Mouse (Mus musculus): ENCODE data around the gene Kcnh3. TPM values are rescaled to one million over a fixed set of nuclear protein-coding genes. Genes with fewer than 3 reads are reported as not detected.
A peak's percentile ranks its signal among the peaks of the same experiment; 100 is the strongest.

Kcnh3 gene
- polyA plus RNA-seq (2015; fragmentation: Nextera tagmentation; extraction: Ambion mirVana): 0.44 and 0.51 TPM in 2 replicates

DNA sequence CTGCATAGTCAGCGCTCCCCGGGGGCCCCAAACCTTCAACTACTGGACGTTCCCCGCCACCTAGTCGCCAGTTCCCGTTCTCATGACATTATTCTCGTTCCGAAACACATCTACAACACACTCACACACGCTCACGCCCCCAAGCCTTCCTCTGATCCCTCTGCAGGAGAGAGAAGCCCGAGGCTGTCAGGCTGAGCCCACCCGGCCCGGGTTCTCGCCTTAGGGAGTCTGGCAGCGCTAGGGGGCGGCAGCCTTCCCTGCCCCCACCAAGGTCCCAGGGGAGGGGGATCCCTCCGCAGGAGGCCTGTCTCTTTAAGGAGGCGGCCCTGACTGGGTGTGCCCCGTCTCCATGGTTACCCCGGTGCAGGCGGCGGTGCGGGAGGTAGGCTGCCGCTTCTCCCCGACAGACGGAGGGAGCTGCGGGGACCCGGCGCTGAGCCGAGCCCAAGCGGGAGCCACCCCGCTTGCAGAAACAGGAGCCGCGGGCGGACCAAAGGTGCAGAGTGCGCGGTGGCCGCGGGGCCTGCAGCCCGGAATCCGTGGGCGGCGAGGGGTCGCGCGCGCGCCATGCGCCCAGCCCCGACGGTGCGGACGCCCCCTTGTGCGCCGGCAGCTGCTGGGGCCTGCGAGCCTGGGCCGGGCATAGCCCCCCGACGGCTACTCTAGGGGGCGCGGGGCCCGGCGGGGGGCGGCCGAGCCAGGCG lies at the start of gene Kcnh3:
Gene Kcnh3, plus strand, starts transcription at position 654 of the 704 bp plus-strand sequence.
- no peaks in the 10 kb centered on the region for H3K9me3 ChIP-seq (replicated peaks)
- 1% methylated on average over 52 of the region's 66 CpGs for WGBS
- H3K4me2 ChIP-seq: peak within 1 kb of the TSS; percentile 81
- peaks cover 100% of the 10 kb centered on the region for H3K27me3 ChIP-seq
- H3K36me3 ChIP-seq: no peaks in the 10 kb centered on the region
- peak within 1 kb of the TSS; percentile 33; the same call in 1 of the 2 replicates for H3K9ac ChIP-seq
- peaks cover 51% of the 10 kb centered on the region for H3K4me1 ChIP-seq
- H3K27ac ChIP-seq: no peak within 1 kb of the TSS
- H3K4me3 ChIP-seq (replicated peaks): peak within 1 kb of the TSS; percentile 48
- peak; percentile 33 for ATAC-seq (replicated peaks; ENCODE audit: low FRiP score)

DNA sequence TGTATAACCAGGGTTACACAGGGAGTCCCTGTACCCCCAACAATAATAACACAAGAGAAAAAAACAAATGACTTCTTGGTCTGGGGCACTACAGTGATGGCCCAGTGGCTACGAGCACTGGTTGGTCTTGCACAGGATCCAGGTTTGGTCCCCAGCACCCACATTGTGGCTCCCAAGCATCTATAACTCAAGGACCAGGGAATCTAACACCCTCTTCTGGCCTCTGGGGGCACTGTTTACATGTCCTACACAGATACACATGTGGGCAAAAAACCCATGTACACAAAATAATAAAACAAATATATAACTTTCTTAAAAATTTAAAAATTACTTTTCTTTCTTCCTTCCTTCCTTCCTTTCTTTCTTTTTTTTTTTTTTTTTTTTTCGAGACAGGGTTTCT lies 45.0 kb upstream of the Kcnh3 start:
- Histone ChIP-seq H3K27ac (no peak overlapping the region), H3K36me3 (peaks cover 87% of the 10 kb centered on the region), H3K4me3 (replicated peaks) (no peak overlapping the region), H3K4me2 (no peak overlapping the region), H3K4me1 (no peaks in the 10 kb centered on the region), H3K9me3 (replicated peaks) (no peaks in the 10 kb centered on the region), H3K9ac (no peak overlapping the region), H3K27me3 (no peaks in the 10 kb centered on the region)
- WGBS: 94% methylated on average over 1 of the region's 2 CpGs
- ATAC-seq (replicated peaks; ENCODE audit: low FRiP score): no peak

DNA sequence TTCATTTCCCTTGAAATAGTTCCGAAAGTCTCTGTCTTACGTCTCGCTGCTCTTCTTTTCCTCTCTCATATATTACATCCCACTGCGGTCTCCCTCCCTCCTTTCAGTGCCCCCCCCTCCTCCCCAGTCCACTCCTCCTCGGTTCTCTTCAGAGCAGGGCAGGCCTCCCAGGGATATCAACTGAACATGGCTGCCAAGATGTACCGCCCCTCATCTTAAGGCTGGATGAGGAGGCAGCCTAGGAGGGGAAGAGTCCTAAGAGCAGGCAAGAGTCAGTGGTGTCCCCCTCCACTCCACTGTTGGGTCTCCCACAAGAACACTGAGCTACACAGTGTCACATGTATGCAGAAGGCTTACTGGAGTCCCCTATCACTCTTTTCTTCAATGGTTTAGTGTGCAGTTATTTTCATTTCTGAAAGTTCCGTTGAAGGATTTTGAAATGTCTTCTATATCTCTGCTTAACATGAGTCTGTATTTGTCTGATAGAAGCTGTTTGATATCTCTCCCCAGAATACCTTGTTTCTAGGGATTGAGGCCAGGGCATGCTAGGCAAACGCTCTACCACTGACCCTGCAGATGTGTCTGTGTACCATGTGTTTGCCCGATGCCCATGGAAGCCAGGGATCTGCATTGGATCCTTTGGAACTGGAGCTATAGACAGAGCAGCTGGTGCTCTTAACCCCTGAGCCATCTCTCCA lies 40.3 kb upstream of the Kcnh3 start:
- no peaks in the 10 kb centered on the region for H3K4me1 ChIP-seq
- H3K27ac ChIP-seq: no peak overlapping the region
- H3K27me3 ChIP-seq: no peaks in the 10 kb centered on the region
- no peaks in the 10 kb centered on the region for H3K9me3 ChIP-seq (replicated peaks)
- no peak overlapping the region for H3K4me3 ChIP-seq (replicated peaks)
- H3K9ac ChIP-seq: no peak overlapping the region
- H3K36me3 ChIP-seq: peaks cover 95% of the 10 kb centered on the region
- WGBS: 89% methylated on average over 9 of the region's 9 CpGs
- no peak for ATAC-seq (replicated peaks; ENCODE audit: low FRiP score)
- H3K4me2 ChIP-seq: no peak overlapping the region

DNA sequence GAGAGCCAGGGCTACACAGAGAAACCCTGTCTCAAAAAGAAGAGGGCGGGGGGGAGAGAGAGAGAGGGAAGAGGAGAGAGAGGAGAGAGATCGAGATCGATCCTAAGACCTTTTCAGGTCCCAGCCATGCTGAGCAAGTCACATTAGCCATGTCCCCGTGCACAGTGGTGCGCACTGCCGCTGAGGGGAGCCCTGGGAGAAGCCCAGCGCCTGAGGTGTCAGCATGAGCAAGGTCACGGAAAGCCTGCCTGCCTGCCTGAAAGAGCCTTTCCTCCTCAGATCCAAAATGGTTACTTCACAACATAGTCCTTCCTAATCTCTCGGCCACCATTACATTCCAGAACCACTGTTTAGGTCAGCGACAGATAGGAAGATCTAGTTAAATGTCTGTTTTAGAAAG lies 30.3 kb upstream of the Kcnh3 start:
- Histone ChIP-seq H3K4me1 (no peaks in the 10 kb centered on the region), H3K27me3 (no peaks in the 10 kb centered on the region), H3K4me3 (replicated peaks) (no peak overlapping the region), H3K9ac (no peak overlapping the region), H3K4me2 (no peak overlapping the region), H3K9me3 (replicated peaks) (no peaks in the 10 kb centered on the region), H3K36me3 (peaks cover 61% of the 10 kb centered on the region), H3K27ac (no peak overlapping the region)
- 85% methylated on average over 10 of the region's 10 CpGs for WGBS
- no peak for ATAC-seq (replicated peaks; ENCODE audit: low FRiP score)

DNA sequence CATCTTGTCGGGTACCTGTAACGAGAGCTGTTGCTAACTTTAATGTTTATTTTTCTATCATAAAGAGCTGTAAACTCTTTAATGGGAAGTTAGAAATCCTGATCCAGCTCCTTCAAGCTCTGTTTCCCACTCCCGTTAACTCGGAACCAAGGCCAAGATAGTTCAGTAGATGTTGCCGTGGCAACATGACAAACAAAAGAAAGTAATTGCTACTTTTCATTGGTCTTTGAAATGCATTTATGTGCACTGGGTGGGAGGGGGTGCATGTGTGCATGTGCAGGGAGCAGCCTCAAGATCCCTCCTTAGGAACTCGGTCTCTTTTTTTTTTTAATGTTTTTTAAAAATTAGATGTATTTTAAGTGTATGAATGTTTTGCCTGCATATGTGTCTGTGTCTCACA lies 29.6 kb upstream of the Kcnh3 start:
- Histone ChIP-seq H3K4me3 (replicated peaks) (no peak overlapping the region), H3K4me2 (no peak overlapping the region), H3K27me3 (no peaks in the 10 kb centered on the region), H3K9ac (no peak overlapping the region), H3K36me3 (peaks cover 62% of the 10 kb centered on the region), H3K4me1 (no peaks in the 10 kb centered on the region), H3K9me3 (replicated peaks) (no peaks in the 10 kb centered on the region), H3K27ac (no peak overlapping the region)
- ATAC-seq (replicated peaks; ENCODE audit: low FRiP score): no peak
- 77% methylated on average over 6 of the region's 6 CpGs for WGBS

DNA sequence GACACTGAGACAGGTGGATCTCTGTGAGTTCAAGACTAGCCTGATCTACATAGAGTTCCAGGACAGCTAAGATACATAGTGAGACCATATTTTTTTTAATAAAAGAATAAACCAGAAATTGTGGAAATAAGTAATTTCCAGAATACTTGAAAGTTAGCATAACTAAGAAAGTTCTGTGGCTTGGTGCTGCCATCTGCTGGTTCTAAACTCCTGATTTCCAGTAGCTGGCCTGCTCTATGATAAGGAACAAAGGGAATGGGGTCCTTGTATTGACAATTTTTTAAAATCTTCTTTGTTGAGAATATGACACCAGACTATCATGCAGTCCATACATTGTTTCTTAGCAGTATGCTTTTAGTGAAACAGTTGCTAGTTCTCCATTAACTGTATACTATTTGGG lies 25.9 kb upstream of the Kcnh3 start:
- ATAC-seq (replicated peaks; ENCODE audit: low FRiP score): no peak
- Histone ChIP-seq H3K36me3 (peaks cover 60% of the 10 kb centered on the region), H3K9ac (no peak overlapping the region), H3K27me3 (no peaks in the 10 kb centered on the region), H3K4me2 (no peak overlapping the region), H3K9me3 (replicated peaks) (no peaks in the 10 kb centered on the region), H3K4me3 (replicated peaks) (no peak overlapping the region), H3K27ac (no peak overlapping the region), H3K4me1 (no peaks in the 10 kb centered on the region)

DNA sequence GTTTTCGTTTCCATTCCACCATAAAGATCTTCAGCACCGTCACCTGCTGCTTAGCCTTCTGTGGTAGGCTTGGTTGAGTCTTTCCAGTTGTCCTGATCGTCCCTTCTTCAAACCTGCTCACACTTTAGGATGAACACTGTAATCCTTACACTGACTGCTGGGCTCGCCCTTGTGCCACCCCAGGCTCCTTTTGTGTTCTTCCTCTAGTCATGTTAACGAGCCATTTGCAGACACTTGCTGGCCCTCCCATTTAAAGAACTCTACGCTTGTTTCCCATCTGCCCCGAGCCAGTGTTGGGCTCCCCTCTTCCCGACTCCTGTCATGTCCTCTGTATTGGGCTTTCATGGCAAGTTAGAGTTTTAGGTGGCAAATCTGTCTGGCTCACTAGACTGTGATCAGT lies 18.7 kb upstream of the Kcnh3 start:
- Histone ChIP-seq H3K27me3 (no peaks in the 10 kb centered on the region), H3K36me3 (peaks cover 79% of the 10 kb centered on the region), H3K9ac (no peak overlapping the region), H3K4me3 (replicated peaks) (no peak overlapping the region), H3K9me3 (replicated peaks) (no peaks in the 10 kb centered on the region), H3K4me2 (no peak overlapping the region), H3K4me1 (no peaks in the 10 kb centered on the region), H3K27ac (no peak overlapping the region)
- no peak for ATAC-seq (replicated peaks; ENCODE audit: low FRiP score)
- 67% methylated on average over 8 of the region's 8 CpGs for WGBS

DNA sequence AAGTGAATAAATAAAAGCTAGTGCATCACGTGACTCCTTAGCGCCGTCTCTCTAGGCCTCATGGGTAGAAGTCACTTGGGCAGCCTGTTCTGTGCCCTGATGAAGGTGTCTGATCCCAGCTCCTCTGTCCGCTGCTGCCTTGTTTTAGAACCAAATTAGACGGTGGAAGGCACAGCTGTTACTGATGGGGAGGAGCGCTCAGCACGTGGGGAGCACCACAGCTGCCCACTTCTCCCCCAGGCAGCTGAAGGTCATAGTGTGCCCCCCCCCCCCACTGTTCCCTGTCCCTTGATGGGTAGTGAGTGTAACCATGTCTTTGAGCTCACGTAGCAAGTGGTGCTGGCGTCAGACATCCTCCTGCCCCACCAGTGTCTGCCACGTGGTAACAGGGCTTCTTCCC lies 11.5 kb upstream of the Kcnh3 start:
- Histone ChIP-seq H3K27me3 (no peaks in the 10 kb centered on the region), H3K27ac (no peak overlapping the region), H3K36me3 (peaks cover 60% of the 10 kb centered on the region), H3K4me1 (no peaks in the 10 kb centered on the region), H3K4me3 (replicated peaks) (no peak overlapping the region), H3K9me3 (replicated peaks) (no peaks in the 10 kb centered on the region), H3K4me2 (no peak overlapping the region), H3K9ac (no peak overlapping the region)
- WGBS: 88% methylated on average over 10 of the region's 10 CpGs
- ATAC-seq (replicated peaks; ENCODE audit: low FRiP score): no peak

DNA sequence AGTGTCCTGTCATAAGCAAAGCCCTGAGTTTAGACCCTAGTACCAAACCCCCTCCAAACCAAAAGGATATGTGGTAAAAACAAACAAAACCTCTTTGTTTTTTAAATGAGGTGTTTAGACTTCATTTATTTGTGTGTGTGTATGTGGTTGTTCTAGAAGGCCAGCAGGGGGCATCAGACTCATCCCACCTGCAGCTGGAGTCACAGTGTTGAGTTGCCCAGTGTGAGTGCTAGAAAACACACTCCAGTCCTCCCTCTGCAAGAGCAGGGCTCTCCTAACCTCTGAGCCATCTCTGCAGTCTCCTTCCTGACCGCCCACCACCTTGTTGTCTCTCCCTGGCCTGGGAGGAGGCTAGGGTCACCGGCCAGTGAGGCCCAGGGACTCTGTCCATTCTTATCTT lies 9.7 kb upstream of the Kcnh3 start:
- Histone ChIP-seq H3K4me2 (no peak overlapping the region), H3K9ac (no peak overlapping the region), H3K27ac (no peak overlapping the region), H3K4me1 (no peaks in the 10 kb centered on the region), H3K27me3 (peaks cover 13% of the 10 kb centered on the region), H3K4me3 (replicated peaks) (no peak overlapping the region), H3K9me3 (replicated peaks) (no peaks in the 10 kb centered on the region), H3K36me3 (peaks cover 45% of the 10 kb centered on the region)
- ATAC-seq (replicated peaks; ENCODE audit: low FRiP score): no peak
- WGBS: 73% methylated on average over 2 of the region's 2 CpGs

DNA sequence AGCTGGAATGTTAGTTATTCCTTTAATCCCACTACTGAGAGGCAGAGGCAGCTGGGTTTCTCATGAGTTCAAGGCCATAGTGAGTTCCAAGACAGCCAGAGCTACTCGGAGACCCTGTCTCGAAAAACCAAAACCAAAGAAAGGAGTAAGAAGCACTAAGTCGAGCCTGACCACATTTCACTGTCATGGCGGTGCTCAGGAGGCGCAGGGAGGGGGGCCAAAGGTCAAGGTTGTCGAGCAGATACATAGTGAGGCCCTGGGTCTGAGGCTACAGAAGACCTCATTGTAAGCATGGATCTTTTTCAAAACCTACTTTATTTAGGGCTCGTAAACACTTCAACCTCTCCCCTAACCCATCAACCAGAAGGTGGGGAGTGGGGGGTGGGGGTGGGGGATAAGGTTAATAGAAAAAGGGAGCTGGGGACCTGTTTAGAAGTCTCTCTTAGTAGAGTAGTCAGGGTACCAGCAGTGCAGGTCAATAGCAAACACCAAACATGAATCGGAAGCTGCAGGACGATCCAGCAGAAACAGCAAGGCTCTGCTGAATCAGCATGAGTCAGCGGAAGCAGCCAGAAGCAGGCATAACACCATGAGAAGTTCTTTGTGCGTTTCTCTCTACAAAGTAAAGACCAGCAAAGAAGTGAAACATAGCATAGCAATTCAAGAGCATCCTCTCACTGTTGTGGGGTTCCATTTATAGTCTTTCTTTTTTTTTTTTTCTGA lies 8.8 kb upstream of the Kcnh3 start:
- ATAC-seq (replicated peaks; ENCODE audit: low FRiP score): no peak
- Histone ChIP-seq H3K36me3 (peaks cover 35% of the 10 kb centered on the region), H3K4me3 (replicated peaks) (no peak overlapping the region), H3K4me1 (no peaks in the 10 kb centered on the region; the same call in 1 of the 2 replicates), H3K9me3 (replicated peaks) (no peaks in the 10 kb centered on the region), H3K4me2 (no peak overlapping the region), H3K9ac (no peak overlapping the region), H3K27me3 (peaks cover 23% of the 10 kb centered on the region), H3K27ac (no peak overlapping the region)
- 76% methylated on average over 11 of the region's 11 CpGs for WGBS

DNA sequence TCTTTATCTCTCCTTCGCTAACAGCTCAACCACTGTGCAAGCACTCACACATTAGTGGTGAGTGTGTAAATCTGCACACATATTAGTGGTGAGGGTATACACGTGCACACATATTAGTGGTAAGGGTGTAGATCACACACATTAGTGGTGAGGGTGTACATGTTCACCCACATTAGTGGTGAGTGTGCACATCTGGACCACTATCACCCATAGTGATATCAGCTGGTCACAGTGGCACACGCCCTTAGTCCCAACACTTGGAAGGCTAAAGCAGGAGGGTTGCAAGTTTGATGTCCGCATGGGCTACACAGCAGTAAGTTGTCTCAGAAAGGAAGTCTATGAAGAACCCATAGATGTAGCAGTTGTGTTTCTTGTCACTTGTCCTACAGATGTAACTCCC lies 7.0 kb upstream of the Kcnh3 start:
- H3K4me1 ChIP-seq: peaks cover 13% of the 10 kb centered on the region
- no peak overlapping the region for H3K4me2 ChIP-seq
- no peak overlapping the region for H3K9ac ChIP-seq
- peaks cover 40% of the 10 kb centered on the region for H3K27me3 ChIP-seq
- H3K36me3 ChIP-seq: peaks cover 18% of the 10 kb centered on the region
- H3K9me3 ChIP-seq (replicated peaks): no peaks in the 10 kb centered on the region
- 93% methylated on average over 4 of the region's 4 CpGs for WGBS
- no peak overlapping the region for H3K27ac ChIP-seq
- ATAC-seq (replicated peaks; ENCODE audit: low FRiP score): no peak
- H3K4me3 ChIP-seq (replicated peaks): no peak overlapping the region

DNA sequence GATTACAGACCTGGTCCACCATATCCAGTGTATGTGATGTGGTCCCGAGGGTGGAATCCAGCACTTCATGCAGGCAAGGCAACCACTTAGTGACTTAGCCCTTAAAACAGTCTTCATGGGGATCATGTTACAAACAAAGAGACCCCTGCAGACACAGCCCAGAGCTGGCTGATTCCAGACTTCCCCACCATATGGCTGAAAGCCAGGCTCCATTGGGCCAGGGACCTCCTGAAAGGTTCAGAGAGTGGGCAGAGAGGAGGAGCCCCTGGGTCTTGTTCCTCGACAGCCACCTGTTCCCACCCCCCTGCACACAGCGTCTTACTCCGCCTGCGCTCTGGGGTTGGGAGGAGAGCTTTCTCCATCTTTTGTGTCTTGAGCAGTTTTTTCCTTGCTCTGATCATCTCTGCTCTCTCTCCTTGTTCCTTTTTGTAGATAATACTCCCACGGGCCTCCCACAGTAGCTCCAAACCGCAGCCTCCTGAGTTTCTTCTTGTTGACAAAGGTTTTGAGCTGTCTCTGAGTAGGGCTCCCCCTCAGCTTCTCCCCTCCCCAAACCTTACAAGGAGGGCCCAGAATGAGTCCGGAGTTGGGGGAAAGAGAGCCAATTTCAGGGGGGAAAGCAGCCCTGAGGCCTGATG lies 3.2 kb upstream of the Kcnh3 start:
- peak overlapping the region; percentile 15; the same call in 1 of the 2 replicates for H3K4me2 ChIP-seq
- no peak for ATAC-seq (replicated peaks; ENCODE audit: low FRiP score)
- no peak overlapping the region for H3K9ac ChIP-seq
- peaks cover 78% of the 10 kb centered on the region for H3K27me3 ChIP-seq
- H3K9me3 ChIP-seq (replicated peaks): no peaks in the 10 kb centered on the region
- H3K36me3 ChIP-seq: no peaks in the 10 kb centered on the region
- H3K4me1 ChIP-seq: peaks cover 49% of the 10 kb centered on the region
- no peak overlapping the region for H3K4me3 ChIP-seq (replicated peaks)
- H3K27ac ChIP-seq: no peak overlapping the region
- WGBS: 4% methylated on average over 8 of the region's 8 CpGs
